Mouse (Mus musculus): Measurements from ENCODE around the gene Cnp.
"Not testable (repeated sequence)": the region's sequence is repeated elsewhere in the genome, so short reads cannot be mapped to it uniquely, and the experiment has no call there.

Cnp gene

GRCm38 (mm10) chr11:100584561-100584961 is 9.9 kb downstream of the Cnp start:
- in situ Hi-C loops (cut with MboI, MseI) = no loop called here

GRCm38 (mm10) chr11:100585148-100585547 is 10.4 kb downstream of the Cnp start:
- in situ Hi-C loops (cut with MboI, MseI) = no loop called here

GRCm38 (mm10) chr11:100588462-100588861 is 13.8 kb downstream of the Cnp start:
- in situ Hi-C loops (cut with MboI, MseI) = no loop called here

GRCm38 (mm10) chr11:100592346-100593046 is 17.8 kb downstream of the Cnp start:
- in situ Hi-C loops (cut with MboI, MseI) = no loop called here

GRCm38 (mm10) chr11:100594608-100595007 is 19.9 kb downstream of the Cnp start:
- in situ Hi-C loops (cut with MboI, MseI) = no loop called here

GRCm38 (mm10) chr11:100595533-100595932 is 20.8 kb downstream of the Cnp start:
- in situ Hi-C loops (cut with MboI, MseI) = no loop called here

GRCm38 (mm10) chr11:100598074-100598473 is 23.4 kb downstream of the Cnp start:
- in situ Hi-C loops (cut with MboI, MseI) = no loop called here

- in situ Hi-C loops (cut with MboI, MseI) = no loop called here
These were observed 26.7 kb downstream of the Cnp start for GRCm38 (mm10) chr11:100601372-100601771.

GRCm38 (mm10) chr11:100603155-100603554 is 28.5 kb downstream of the Cnp start:
- in situ Hi-C loops (cut with MboI, MseI) = no loop called here

GRCm38 (mm10) chr11:100603813-100604212 is 29.1 kb downstream of the Cnp start:
- in situ Hi-C loops (cut with MboI, MseI) = no loop called here

- in situ Hi-C loops (cut with MboI, MseI) = no loop called here
These were observed 29.8 kb downstream of the Cnp start for GRCm38 (mm10) chr11:100604321-100605005.

GRCm38 (mm10) chr11:100605451-100605850 is 30.7 kb downstream of the Cnp start:
- in situ Hi-C loops (cut with MboI, MseI) = no loop called here

- in situ Hi-C loops (cut with MboI, MseI) = no loop called here
These were observed 32.4 kb downstream of the Cnp start for GRCm38 (mm10) chr11:100607121-100607520.

- in situ Hi-C loops (cut with MboI, MseI) = no loop called here
These were observed 34.1 kb downstream of the Cnp start for GRCm38 (mm10) chr11:100608796-100609195.

- in situ Hi-C loops (cut with MboI, MseI) = no loop called here
These were observed 34.8 kb downstream of the Cnp start for GRCm38 (mm10) chr11:100609355-100609996.

- in situ Hi-C loops (cut with MboI, MseI) = no loop called here
These were observed 35.4 kb downstream of the Cnp start for GRCm38 (mm10) chr11:100609997-100610680.

- in situ Hi-C loops (cut with MboI, MseI) = no loop called here
These were observed 36.9 kb downstream of the Cnp start for GRCm38 (mm10) chr11:100611627-100612026.

- in situ Hi-C loops (cut with MboI, MseI) = no loop called here
These were observed 38.5 kb downstream of the Cnp start for GRCm38 (mm10) chr11:100613241-100613640.

GRCm38 (mm10) chr11:100616332-100616731 is 41.6 kb downstream of the Cnp start:
- in situ Hi-C loops (cut with MboI, MseI) = no loop called here

GRCm38 (mm10) chr11:100616836-100617235 is 42.1 kb downstream of the Cnp start:
- in situ Hi-C loops (cut with MboI, MseI) = not testable (repeated sequence)

- in situ Hi-C loops (cut with MboI, MseI) = no loop called here
These were observed 42.8 kb downstream of the Cnp start for GRCm38 (mm10) chr11:100617480-100617879.

All from T-helper 1 cell (primary cell).